Mouse (Mus musculus) forebrain, embryonic 10.5 days (tissue): ENCODE measurements at regions not wholly inside any gene's neighbourhood (a gene's known extent, or its start where the extent isn't known, plus 50 kb on each side); places are given as distances from the start of the nearest gene placed in this dataset.

ENCODE experiments used
- DNase-seq: peaks from one replicate; pipeline ENCODE4 v3.0.0-alpha.2; 2017; ENCODE audit warnings: low spot score; ENCODE audit errors: extremely low spot score
- H3K27ac ChIP-seq: fragments of 300-500 bp; sonication (generic); 2 replicates; pipeline ENCODE4 v1.5.1; 2016; ENCODE audit warnings: mild to moderate bottlenecking
- H3K27me3 ChIP-seq: fragments of 300-500 bp; sonication (generic); 2 replicates; pipeline ENCODE4 v1.6.1; 2016; ENCODE audit warnings: mild to moderate bottlenecking; ENCODE audit not compliant: poor library complexity, severe bottlenecking
- H3K36me3 ChIP-seq: fragments of 300-500 bp; sonication (generic); replicated peaks from 2 replicates; pipeline ENCODE4 v1.6.1; 2016; ENCODE audit warnings: mild to moderate bottlenecking, moderate library complexity
- H3K4me1 ChIP-seq: fragments of 300-500 bp; sonication (generic); 2 replicates; pipeline ENCODE4 v1.6.1; 2016
- H3K4me3 ChIP-seq: fragments of 300-500 bp; sonication (generic); 2 replicates; pipeline ENCODE4 v1.5.1; 2016; ENCODE audit warnings: mild to moderate bottlenecking, moderate library complexity
- H3K9me3 ChIP-seq: fragments of 300-500 bp; sonication (generic); 2 replicates; pipeline ENCODE4 v1.6.1; 2016; ENCODE audit warnings: mild to moderate bottlenecking, moderate library complexity
- WGBS: fragments of 180-500 bp; shearing (Covaris S2); methylation state at CpG from one replicate; pipeline ENCODE4 v1.1.7; 2016; 5-methylcytosine and 5-hydroxymethylcytosine counted together

- H3K27me3 ChIP-seq: no peaks in the 10 kb centered on the region
- no peaks in the 10 kb centered on the region for H3K4me1 ChIP-seq
- no peaks in the 10 kb centered on the region for H3K36me3 ChIP-seq
- WGBS: 91% methylated on average over 3 of the region's 3 CpGs
- no peak for DNase-seq
- H3K4me3 ChIP-seq: no peak overlapping the region
- H3K9me3 ChIP-seq: no peaks in the 10 kb centered on the region
- no peak overlapping the region for H3K27ac ChIP-seq
Observed at GRCm38 (mm10) chr15:52639790-52640189, 1244.9 kb upstream of the Gm7489 start.

GRCm38 (mm10) chr15:52645961-52646360 lies 1238.7 kb upstream of the Gm7489 start:
- H3K27ac ChIP-seq: no peak overlapping the region
- 90% methylated on average over 2 of the region's 2 CpGs for WGBS
- no peaks in the 10 kb centered on the region for H3K27me3 ChIP-seq
- H3K36me3 ChIP-seq: no peaks in the 10 kb centered on the region
- H3K4me1 ChIP-seq: no peaks in the 10 kb centered on the region
- no peak for DNase-seq
- H3K4me3 ChIP-seq: no peak overlapping the region
- no peaks in the 10 kb centered on the region for H3K9me3 ChIP-seq

GRCm38 (mm10) chr15:52657916-52658315 lies 1226.8 kb upstream of the Gm7489 start:
- H3K9me3 ChIP-seq: no peaks in the 10 kb centered on the region
- H3K4me1 ChIP-seq: no peaks in the 10 kb centered on the region
- H3K27ac ChIP-seq: no peak overlapping the region
- H3K27me3 ChIP-seq: no peaks in the 10 kb centered on the region
- H3K36me3 ChIP-seq: no peaks in the 10 kb centered on the region
- no peak overlapping the region for H3K4me3 ChIP-seq
- no peak for DNase-seq
